Mouse (Mus musculus) neural tube, embryonic 13.5 days (tissue): ENCODE data around the gene Tbc1d23. TPM values are rescaled to one million over a fixed set of nuclear protein-coding genes. Genes with fewer than 3 reads are reported as not detected.
A peak's percentile ranks its signal among the peaks of the same experiment; 100 is the strongest.

ENCODE experiments used
- ATAC-seq: fragments of 200-750 bp; cut with Nextera tagmentation; 2 replicates; pipeline ENCODE4 v1.8.0; 2017; ENCODE audit warnings: low read depth, mild to moderate bottlenecking, moderate TSS enrichment, moderate library complexity
- H3K27ac ChIP-seq: fragments of 300-500 bp; sonication (generic); replicated peaks from 2 replicates; pipeline ENCODE4 v1.5.1; 2015; ENCODE audit warnings: moderate library complexity, mild to moderate bottlenecking, inconsistent platforms
- H3K27me3 ChIP-seq: fragments of 300-500 bp; sonication (generic); 2 replicates; pipeline ENCODE4 v1.6.1; 2015; ENCODE audit warnings: mild to moderate bottlenecking, inconsistent platforms
- H3K36me3 ChIP-seq: fragments of 300-500 bp; sonication (generic); 2 replicates; pipeline ENCODE4 v1.6.1; 2015; ENCODE audit warnings: mild to moderate bottlenecking, inconsistent platforms
- H3K4me1 ChIP-seq: fragments of 300-500 bp; sonication (generic); replicated peaks from 2 replicates; pipeline ENCODE4 v1.6.1; 2015; ENCODE audit warnings: inconsistent platforms
- H3K4me2 ChIP-seq: fragments of 300-500 bp; sonication (generic); 2 replicates; pipeline ENCODE4 v1.6.1; 2015; ENCODE audit warnings: inconsistent platforms, mild to moderate bottlenecking, moderate library complexity
- H3K4me3 ChIP-seq: fragments of 300-500 bp; sonication (generic); 2 replicates; pipeline ENCODE4 v1.5.1; 2015; ENCODE audit warnings: mild to moderate bottlenecking, inconsistent platforms
- H3K9ac ChIP-seq: fragments of 300-500 bp; sonication (generic); 2 replicates; pipeline ENCODE4 v1.6.1; 2015; ENCODE audit warnings: moderate library complexity, mild to moderate bottlenecking, inconsistent platforms
- H3K9me3 ChIP-seq: fragments of 300-500 bp; sonication (generic); 2 replicates; pipeline ENCODE4 v1.6.1; 2016; ENCODE audit warnings: inconsistent platforms
- WGBS: fragments of 180-500 bp; shearing (Covaris S2); methylation state at CpG from one replicate; pipeline ENCODE4 v1.1.7; 2015; 5-methylcytosine and 5-hydroxymethylcytosine counted together
- polyA plus RNA-seq: library from polyadenylated mRNA; unstranded; fragments of >200 nt; fragmentation: Nextera tagmentation; extraction: Ambion mirVana; gene quantifications from 2 replicates; pipeline ENCODE4 v1.2.1, GENCODE M21; 2015

The Tbc1d23 gene
- polyA plus RNA-seq, 1 experiment from 2014 or later: 24.0 TPM

DNA sequence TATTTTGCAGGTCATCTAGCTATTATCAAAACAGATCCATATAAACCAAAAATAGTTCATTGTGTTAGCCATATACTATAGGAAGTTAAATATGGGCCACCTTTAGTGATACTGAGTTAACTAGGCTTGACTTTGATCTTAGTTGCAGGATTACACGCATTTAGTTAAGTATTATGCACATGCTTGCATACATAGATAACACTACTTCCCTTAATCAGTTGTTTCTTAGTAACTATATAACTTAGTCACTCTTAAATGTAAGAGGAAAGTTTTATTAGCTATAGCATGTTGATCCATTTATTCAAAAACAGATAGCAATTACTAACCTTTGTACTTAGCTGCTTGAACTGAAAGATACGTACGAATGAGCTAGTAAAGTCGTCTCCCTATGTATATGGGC is 79.9 kb downstream of the Tbc1d23 start:
- Histone ChIP-seq H3K4me3 (no peak overlapping the region), H3K27me3 (no peaks in the 10 kb centered on the region), H3K36me3 (peaks cover 61% of the 10 kb centered on the region), H3K9me3 (no peaks in the 10 kb centered on the region), H3K4me2 (no peak overlapping the region), H3K27ac (no peak overlapping the region), H3K4me1 (no peaks in the 10 kb centered on the region), H3K9ac (no peak overlapping the region)
- no peak for ATAC-seq
- WGBS: 95% methylated on average over 4 of the region's 4 CpGs

DNA sequence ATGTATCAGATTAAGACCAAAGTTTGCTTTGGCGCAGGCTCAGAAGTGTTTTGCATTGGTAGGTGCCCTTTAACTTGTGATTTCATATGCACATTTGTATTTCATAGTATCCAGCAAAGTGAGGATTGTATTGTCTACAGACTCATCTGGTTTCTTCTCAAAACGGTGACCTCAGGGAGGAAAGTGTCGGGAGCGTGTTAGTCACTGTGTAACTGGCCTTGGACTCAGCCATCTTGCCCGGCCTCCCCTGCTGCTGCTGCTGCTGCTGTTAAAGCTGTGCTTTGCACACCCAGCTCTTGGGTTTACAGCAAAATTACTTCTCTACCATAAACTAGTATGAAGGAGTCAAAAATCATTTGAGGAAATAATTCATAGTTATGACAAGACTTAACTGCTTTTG is 86.6 kb downstream of the Tbc1d23 start:
- peaks cover 57% of the 10 kb centered on the region for H3K36me3 ChIP-seq
- no peak for ATAC-seq

DNA sequence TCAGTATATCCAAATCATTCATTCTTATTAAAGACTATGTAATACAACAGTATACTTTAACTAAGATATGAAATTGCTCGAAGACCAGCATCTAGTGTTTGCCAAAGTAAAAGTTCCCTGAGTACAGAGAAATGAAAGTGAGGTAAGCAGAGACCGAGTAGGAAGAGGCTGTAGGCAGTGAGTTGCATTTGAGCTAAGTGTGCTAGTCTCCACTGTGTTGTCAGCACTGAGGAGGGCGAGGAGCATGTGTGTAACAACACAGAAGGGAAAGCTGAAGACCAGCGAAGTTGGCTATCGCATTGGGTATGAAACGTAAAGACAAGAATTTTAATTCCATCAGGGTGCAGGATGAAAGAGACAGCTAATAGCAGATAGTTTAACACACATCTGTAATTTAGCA is 97.7 kb downstream of the Tbc1d23 start:
- peaks cover 23% of the 10 kb centered on the region for H3K4me1 ChIP-seq
- no peak overlapping the region for H3K9ac ChIP-seq
- no peak for ATAC-seq
- no peaks in the 10 kb centered on the region for H3K9me3 ChIP-seq
- H3K4me2 ChIP-seq: no peak overlapping the region
- peaks cover 33% of the 10 kb centered on the region for H3K36me3 ChIP-seq
- no peak overlapping the region for H3K27ac ChIP-seq
- H3K4me3 ChIP-seq: no peak overlapping the region
- no peaks in the 10 kb centered on the region for H3K27me3 ChIP-seq
- WGBS: 92% methylated on average over 6 of the region's 6 CpGs

More for the DNA sequence above, 86.6 kb downstream of the Tbc1d23 start:
- Histone ChIP-seq H3K4me3 (no peak overlapping the region), H3K4me2 (no peak overlapping the region), H3K9ac (no peak overlapping the region), H3K27me3 (no peaks in the 10 kb centered on the region), H3K27ac (no peak overlapping the region), H3K9me3 (no peaks in the 10 kb centered on the region), H3K4me1 (no peaks in the 10 kb centered on the region)
- WGBS: 92% methylated on average over 5 of the region's 5 CpGs

DNA sequence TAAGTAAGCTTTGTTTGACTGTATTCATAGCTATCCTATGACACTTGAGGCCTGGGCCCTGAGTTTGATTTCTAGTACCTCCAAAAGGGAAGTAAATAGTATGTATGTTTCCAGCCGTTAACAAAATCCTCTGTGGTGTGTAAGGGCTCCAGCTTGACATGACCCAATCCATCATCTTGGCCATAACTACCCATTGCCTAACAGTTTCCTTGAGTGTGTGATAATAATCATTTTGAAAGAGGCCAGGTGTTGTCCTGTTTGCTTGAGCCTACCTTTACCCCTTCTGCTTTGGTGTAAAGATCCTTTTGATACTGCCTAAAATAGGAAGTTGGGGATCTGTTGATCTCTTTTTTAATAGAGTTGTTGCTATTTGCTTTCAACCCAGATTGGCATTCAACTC is 99.0 kb downstream of the Tbc1d23 start:
- no peak overlapping the region for H3K9ac ChIP-seq
- H3K27ac ChIP-seq: no peak overlapping the region
- H3K36me3 ChIP-seq: peaks cover 25% of the 10 kb centered on the region
- no peak overlapping the region for H3K4me3 ChIP-seq
- no peak for ATAC-seq
- no peaks in the 10 kb centered on the region for H3K27me3 ChIP-seq
- H3K9me3 ChIP-seq: no peaks in the 10 kb centered on the region
- peaks cover 23% of the 10 kb centered on the region for H3K4me1 ChIP-seq
- WGBS: 79% methylated on average over 1 of the region's 1 CpGs
- no peak overlapping the region for H3K4me2 ChIP-seq

DNA sequence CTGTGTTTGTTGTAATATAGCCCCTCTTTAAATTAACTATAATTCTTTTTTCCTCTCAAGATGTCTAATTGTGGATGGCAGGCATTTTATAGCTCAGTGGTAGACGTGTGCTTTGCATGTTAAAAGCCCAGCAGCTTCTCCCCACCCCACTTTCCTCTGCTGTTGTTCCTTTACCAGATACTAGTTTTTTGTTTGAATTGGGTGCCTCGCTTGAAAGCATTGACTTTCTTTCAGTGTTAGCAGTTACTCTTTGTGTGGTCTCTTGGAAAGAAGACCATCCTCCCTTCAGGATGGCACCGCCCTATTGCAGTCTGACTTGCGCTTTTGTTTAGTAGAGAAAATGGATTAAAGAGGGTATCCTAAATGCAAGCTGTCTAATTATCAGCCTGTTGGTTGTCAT is 99.8 kb downstream of the Tbc1d23 start:
- Histone ChIP-seq H3K4me2 (no peak overlapping the region), H3K9me3 (no peaks in the 10 kb centered on the region), H3K36me3 (peaks cover 19% of the 10 kb centered on the region), H3K4me1 (peaks cover 23% of the 10 kb centered on the region), H3K9ac (no peak overlapping the region), H3K27ac (no peak overlapping the region), H3K27me3 (no peaks in the 10 kb centered on the region), H3K4me3 (no peak overlapping the region)
- ATAC-seq: peak; percentile 45; the same call in 1 of the 2 replicates
- 31% methylated on average over 4 of the region's 4 CpGs for WGBS

DNA sequence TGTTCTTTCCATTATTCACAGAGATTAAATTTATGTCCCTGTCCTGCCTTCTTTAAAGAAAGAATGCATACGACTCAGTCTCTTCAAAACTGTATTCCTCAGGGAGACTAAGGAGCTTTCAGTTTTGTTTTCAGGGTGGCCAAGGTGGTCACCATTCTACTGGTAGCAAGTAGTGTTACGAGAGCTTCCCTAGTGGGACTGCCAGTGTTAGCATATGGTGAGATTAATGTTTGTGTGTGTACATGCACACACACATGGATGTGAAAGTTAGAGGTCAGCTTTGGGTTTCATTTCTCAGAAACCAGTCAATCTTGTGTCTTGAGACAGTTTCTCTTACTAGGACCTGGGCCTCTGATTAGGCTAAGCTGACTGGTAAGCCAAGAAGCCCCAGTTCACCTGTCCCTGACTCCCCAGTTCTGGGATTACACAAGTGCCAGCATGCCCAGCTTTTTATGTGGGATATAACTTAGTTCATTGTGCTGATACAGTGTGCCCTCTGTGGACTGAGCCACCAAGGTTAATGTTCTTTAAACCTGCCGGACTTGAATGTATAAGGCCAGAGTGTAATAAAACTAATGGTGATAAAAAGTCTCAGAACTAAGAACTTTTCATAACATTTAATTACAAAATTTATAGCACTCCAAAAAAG is 100.4 kb downstream of the Tbc1d23 start:
- Histone ChIP-seq H3K27me3 (no peaks in the 10 kb centered on the region), H3K9ac (no peak overlapping the region), H3K4me1 (peaks cover 23% of the 10 kb centered on the region), H3K9me3 (no peaks in the 10 kb centered on the region), H3K27ac (no peak overlapping the region), H3K4me2 (no peak overlapping the region), H3K4me3 (no peak overlapping the region), H3K36me3 (peaks cover 14% of the 10 kb centered on the region)
- 0 out of 2 replicates have a peak, but pooled peaks have one; percentile 28 for ATAC-seq
- 42% methylated on average over 3 of the region's 3 CpGs for WGBS

DNA sequence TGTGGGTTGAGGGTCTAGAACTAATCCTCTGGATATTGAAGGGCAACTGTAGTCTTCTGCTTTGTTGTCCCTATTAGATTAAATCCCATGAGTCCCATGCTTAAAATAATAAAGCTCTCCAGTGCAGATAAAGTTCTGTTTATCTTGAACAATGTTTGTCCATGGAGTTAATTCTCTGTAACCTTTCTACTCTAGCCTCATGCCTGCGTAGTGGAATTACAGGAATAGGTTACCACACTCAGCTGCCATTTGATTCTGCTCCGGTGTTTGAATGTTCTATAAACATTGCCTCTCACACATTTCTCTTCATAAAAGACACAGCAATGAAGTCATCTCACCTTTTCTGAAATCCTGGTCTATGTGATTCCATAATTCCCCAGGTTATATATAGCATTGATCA is 103.5 kb downstream of the Tbc1d23 start:
- Histone ChIP-seq H3K4me3 (no peak overlapping the region), H3K9ac (no peak overlapping the region), H3K4me2 (no peak overlapping the region), H3K4me1 (peaks cover 42% of the 10 kb centered on the region), H3K36me3 (no peaks in the 10 kb centered on the region), H3K9me3 (no peaks in the 10 kb centered on the region), H3K27me3 (no peaks in the 10 kb centered on the region), H3K27ac (no peak overlapping the region)
- 89% methylated on average over 2 of the region's 2 CpGs for WGBS
- no peak for ATAC-seq

DNA sequence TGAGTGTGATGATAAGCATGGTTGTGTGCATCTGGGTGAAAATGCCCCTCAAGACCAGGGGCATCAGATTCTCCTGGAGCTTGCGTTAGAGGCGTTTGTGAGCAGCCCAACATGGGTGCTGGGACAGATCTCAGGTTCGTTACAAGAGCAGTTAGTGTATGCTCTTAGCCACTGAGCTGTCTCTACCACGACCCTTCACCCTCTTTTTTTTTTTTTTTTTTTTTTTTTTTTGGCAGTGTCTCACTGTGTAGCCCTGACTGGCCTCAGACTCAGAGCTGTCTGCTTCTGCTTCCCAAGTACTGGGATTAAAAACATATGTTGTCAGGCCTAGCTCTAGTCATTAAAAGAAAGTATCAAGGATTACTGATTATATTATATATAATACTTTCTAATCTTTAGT is 105.0 kb downstream of the Tbc1d23 start:
- Histone ChIP-seq H3K4me1 (peaks cover 39% of the 10 kb centered on the region), H3K9ac (no peak overlapping the region), H3K36me3 (no peaks in the 10 kb centered on the region), H3K4me3 (no peak overlapping the region), H3K4me2 (no peak overlapping the region), H3K27ac (no peak overlapping the region), H3K27me3 (no peaks in the 10 kb centered on the region), H3K9me3 (no peaks in the 10 kb centered on the region)
- no peak for ATAC-seq
- 78% methylated on average over 4 of the region's 4 CpGs for WGBS

DNA sequence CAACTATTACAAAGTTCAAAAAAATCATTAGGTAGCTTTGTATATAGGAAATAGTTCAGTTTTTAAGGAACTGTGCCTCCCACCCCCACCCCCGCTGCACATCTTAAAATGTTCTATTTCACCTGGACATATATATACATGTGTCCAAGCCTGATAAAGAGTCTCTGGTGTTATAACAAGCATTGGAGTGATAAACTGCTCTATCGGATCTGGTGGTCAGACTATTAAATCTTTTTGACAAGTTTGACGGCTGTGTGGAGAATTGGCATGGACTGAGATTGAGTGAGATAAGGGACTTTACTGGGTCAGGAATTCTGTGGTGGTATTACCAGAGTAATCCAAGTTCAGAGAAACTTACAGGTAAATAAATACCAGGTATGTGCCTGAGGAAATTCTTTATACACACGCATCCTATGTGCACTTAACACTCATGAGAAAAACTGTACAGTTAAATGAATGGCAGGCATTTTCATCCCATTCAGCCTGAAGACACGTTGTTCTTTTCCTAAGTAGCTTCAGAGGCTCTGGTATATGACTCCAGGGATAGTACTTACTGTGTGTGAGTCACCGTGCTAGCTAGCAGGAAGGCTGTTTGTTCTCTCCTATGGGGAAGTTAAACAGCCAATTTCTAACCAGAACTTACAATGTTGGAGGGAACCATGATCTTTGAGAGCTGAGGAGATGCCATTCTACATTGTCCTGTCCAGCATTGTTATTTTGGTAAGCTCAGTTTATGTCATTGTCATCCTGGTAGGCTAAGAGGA is 108.4 kb downstream of the Tbc1d23 start:
- Histone ChIP-seq H3K27ac (no peak overlapping the region), H3K4me1 (peaks cover 25% of the 10 kb centered on the region), H3K9me3 (no peaks in the 10 kb centered on the region), H3K4me2 (peak overlapping the region; percentile 82), H3K9ac (peak overlapping the region; percentile 92), H3K27me3 (no peaks in the 10 kb centered on the region), H3K36me3 (no peaks in the 10 kb centered on the region), H3K4me3 (peak overlapping the region; percentile 84)
- 59% methylated on average over 6 of the region's 6 CpGs for WGBS
- ATAC-seq: no peak

DNA sequence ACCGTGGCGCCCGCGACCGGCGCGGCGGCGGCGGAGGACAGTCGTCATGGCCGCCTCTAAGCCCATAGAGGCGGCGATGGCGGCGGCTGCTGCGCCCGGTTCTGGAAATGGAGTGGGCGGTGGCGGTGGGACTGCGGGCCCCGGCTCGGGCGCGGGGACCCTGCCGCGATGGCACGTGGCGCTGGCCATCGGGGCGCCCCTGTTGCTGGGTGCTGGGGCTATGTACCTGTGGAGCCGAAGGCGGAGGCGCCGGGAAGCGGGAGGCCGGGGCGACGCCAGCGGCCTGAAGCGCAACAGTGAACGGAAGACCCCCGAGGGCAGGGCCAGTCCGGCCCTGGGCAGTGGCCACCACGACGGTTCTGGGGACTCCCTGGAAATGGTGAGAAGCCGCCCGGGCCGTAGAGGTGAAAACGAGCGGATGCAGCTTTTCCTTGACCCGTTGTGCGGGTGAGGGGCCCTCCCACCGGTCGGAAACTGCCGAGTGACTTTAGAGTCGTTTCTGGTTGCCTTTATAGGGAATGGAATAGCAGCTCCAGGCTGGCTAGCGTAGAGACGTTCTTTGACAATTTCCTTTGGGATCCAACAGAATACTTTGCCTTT is 109.4 kb downstream of the Tbc1d23 start:
- Histone ChIP-seq H3K4me2 (peak overlapping the region; percentile 82), H3K36me3 (no peaks in the 10 kb centered on the region), H3K27ac (peak overlapping the region; percentile 97), H3K4me1 (peaks cover 25% of the 10 kb centered on the region), H3K9ac (peak overlapping the region; percentile 92), H3K4me3 (peak overlapping the region; percentile 84), H3K27me3 (no peaks in the 10 kb centered on the region), H3K9me3 (no peaks in the 10 kb centered on the region)
- WGBS: under 1% methylated on average over 59 of the region's 59 CpGs
- peak; percentile 45; the same call in 1 of the 2 replicates for ATAC-seq

DNA sequence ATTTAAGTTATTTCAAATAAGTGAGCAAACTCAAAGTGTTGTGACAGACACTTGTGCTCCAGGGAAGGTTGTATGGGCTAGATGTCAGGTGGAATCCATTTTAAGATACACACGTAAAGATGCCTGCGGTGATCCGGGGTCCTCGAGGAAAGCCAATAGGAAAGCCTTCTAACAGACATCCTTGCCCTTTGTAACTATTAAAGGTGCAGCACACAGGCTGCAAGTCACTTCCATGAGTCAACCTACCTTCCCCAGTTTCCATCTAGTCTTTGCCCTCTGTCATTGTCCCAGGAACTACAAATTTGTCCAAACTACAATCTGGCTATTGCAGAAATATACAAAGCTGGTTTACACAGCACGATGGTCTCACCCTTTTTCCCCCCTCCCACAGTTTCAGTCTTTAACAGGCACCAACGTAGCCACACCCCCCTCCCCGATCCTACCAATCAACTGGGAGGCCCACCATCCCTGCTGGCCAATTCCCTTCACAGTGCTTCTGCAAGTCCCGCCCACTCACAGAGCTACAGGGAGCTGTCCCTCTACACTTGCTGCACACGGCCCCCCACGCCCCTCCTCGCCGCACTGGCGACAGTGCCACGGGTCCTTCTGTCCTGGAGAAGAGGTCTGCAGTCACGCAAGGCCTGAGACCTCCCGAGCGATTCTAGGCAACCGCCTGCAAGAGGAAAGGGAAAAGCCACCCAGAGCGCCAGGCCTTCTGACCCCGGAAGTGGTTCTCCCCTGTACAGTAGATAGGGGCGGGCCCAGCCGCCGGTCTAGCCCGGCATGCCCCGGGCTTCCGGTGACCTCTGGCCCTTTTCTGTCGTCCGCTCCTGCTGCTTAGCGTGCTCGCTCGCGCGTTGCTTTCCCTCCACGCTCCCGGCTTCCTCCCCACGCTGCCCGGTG is 110.1 kb downstream of the Tbc1d23 start, which contains the start of gene Tomm70a:
Tomm70a (plus strand) TSS at position 791 of the 903 bp plus-strand sequence.
- peak; percentile 100 for ATAC-seq
- H3K4me1 ChIP-seq: peaks cover 25% of the 10 kb centered on the region
- peak within 1 kb of the TSS; percentile 92 for H3K9ac ChIP-seq
- H3K27me3 ChIP-seq: no peaks in the 10 kb centered on the region
- no peaks in the 10 kb centered on the region for H3K36me3 ChIP-seq
- peak within 1 kb of the TSS; percentile 97 for H3K27ac ChIP-seq
- under 1% methylated on average over 37 of the region's 37 CpGs for WGBS
- H3K4me3 ChIP-seq: peak within 1 kb of the TSS; percentile 84
- H3K9me3 ChIP-seq: no peaks in the 10 kb centered on the region
- H3K4me2 ChIP-seq: peak within 1 kb of the TSS; percentile 82
